Mouse (Mus musculus): ENCODE measurements around the gene Socs2. TPM values are rescaled to one million over a fixed set of nuclear protein-coding genes. Genes with fewer than 3 reads are reported as not detected.

Gene Socs2
- total and polyA plus RNA-seq, 3 experiments: 10.7 to 52.0 (median 22.7) TPM

GRCm38 (mm10) chr10:95422681-95423080 is 5.7 kb upstream of the Socs2 start:
- DNase-seq: peak; percentile 66

GRCm38 (mm10) chr10:95420284-95420683 is 3.3 kb upstream of the Socs2 start:
- no peak for DNase-seq

DNA sequence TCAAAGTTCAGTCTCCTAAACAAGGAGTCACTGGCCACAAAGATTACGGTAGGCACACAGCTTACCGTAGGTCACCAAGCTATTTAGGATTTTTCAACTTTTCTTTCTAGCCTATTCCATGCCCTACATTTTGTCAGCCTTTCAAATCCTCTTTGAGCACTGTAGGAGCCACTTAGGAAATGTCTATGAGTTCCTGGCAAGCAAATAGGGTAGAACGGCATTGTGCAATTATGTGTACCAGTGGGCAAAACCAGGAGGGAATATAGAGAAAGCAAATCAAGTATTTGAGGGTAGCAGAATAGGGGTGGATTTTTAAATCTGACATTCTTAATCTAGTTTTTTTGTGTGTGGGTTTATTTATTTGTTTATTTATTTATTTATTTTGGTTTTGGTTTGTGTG is 2.7 kb upstream of the Socs2 start:
- DNase-seq: no peak

GRCm38 (mm10) chr10:95418631-95419030 is 1.7 kb upstream of the Socs2 start:
- DNase-seq: no peak

DNA sequence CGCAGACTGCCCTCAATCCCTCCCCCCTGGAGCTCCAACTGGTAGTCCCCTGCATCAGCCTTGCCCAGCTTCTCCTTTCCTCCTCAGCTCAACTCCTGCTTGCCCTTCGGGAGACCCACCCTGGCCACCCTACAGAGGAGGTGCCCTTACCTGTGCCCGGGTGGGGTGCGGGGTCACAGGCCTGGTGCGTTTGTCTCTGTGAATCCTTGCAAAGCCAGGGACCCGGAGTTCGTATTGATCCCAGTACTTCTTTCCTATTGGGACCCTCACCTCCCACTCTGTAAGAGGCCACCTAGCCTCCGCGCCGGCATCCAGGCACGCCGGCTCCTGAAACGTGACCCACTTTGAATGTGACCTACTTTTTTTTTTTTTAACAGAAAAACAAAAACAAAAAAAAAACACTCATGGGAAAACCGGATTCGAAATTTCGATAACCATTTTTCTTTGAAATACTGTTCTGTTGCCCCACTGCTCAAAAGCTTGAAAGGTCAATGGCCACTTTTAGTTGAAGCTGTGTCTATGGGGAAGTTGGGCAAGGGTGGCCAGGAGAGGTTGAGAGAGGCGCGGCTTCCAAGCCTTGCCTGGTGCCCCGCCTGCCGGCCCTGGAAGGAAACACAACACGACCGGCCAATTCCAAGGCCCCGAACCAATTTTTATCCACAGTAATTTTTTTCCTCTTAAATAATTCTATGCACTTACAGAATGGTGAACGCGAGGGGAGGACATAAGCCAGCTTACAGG is 686 bp upstream of the Socs2 start:
- DNase-seq: peak; percentile 87

DNA sequence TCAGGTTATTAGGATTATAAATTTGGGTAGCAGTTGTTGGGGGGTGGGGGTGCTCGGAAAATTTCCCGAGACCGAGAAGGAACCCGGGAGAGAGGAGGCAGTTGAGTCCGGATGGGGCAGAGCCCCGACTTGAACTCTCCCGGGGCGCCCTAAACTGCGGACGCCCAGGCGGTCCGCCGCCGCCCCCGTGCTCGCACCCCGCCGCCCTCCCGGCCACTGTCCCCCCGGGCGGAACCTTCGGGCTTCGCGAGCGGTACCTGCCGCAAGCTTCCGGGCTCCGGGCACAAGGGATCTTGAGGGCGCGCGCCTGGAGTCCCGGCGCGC is 657 bp downstream of the Socs2 start:
- DNase-seq: no peak

DNA sequence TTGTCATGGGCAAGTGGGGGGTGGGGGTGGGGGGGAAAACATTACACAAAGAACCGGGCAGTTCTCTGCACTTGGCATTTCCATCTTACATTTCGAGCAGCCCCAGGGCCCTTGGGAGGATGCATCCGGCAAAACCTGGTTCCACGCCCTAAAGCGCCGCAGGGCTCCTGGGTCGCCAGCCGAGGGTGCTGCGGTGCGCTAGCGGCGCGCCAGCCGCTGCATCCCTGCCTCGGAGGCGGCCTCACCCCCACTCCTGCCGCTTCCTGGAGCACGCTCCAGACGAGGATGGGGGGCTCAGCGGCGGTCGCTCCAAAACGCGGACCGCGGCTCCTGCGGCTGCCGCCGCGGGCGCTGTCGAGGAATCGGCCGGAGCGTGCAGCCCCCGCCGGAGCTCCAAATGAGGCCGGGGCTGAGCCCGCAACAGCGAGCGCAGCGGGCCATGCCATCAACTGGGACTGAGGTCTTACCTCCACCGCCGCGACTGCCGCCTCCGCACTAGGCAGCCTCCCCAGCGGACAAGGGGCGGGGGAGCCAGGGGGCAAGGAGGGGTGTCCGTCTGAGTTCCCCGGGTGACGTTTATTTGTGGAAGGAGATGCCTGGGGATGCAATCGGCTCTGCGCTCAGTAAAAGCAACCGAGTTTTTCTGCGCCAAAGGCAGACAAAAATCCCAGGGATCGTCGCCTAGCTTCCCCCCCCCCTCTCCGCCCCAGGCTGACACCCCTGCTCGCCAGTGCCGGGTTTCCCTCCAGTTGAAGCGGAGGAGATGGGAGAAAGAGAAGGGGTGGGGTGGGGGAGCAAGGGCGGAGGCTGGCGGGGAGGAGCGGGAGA is 1.2 kb downstream of the Socs2 start:
- peak; percentile 79 for DNase-seq

GRCm38 (mm10) chr10:95415159-95415532 is 1.8 kb downstream of the Socs2 start:
- peak; percentile 64 for DNase-seq

GRCm38 (mm10) chr10:95414316-95415158 is 2.4 kb downstream of the Socs2 start:
- DNase-seq: peak; percentile 72

GRCm38 (mm10) chr10:95411139-95411538 is 5.8 kb downstream of the Socs2 start:
- DNase-seq: no peak

DNA sequence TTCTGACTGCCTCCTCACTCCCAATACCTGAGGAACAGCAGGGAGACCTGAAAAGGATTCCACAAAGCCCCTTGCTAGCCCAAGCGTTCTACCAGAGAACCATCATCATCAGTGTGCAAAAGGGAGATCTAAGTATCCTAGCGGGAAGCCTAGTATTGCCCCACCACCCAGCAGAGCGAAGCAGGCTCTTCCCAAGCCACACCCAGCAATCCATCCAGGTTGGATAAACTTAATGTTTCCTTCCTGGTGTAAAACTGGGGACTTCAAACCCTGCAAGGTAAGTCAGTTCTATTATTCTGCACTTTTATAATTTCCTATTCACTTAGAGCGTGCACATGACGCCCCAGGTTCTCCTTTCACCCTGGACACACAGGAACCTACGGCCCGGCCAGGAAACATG is 6.3 kb downstream of the Socs2 start:
- DNase-seq: no peak

DNA sequence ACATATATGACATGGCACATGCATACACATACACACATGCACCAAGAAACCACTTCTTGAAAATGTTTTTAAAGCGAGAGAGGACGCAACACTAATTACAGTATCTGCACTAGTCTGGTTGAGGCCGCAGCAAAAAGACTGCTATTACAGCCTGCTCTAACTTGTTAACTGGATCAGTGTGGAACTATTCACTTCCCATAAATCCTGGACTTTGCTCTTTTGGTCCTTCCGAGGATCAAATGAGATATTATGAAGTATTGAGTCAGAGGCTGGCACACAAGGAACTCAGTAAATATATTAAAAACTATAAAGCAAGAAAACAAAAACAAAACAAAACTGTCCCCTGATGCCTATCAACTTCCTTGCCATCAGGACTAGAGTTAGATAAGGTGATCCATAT is 6.8 kb downstream of the Socs2 start:
- DNase-seq: no peak

DNA sequence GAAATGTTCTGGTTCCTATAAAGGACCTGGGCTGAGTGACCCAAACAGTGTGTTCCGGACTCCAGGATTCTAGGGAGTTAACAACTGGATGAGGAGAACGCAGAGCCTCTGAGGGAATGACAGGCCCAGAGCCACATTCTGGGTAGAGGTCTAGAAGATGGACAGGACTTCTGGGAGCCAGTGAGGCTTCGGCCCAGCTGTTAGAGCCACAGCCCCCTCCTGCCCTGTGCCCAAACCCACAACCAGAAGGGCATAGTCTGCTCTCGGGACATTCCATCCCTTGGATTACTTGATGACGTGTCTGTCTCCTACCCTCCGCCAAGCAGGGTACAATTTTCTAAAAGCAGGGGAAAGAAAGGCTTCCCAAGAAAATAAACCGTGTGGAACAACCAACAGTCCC is 7.8 kb downstream of the Socs2 start:
- DNase-seq: no peak

DNA sequence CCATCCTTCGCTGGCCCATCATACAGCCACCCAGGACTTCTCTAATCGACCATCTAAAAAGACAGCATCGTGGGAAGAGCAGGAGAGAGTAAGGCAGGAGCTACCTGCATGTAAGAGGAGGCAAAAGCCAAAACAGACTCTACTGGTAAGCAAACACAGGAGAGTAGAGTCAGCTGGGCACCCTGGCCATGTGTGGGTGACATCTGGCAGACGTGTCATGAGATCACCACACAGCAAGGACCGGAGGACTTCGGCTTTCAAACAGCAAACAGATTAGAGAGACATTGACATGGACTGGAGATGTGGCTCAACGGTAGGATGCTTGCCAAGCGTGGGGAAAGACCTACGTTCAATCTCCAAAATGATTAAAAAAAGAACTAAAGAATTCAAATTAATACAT is 8.5 kb downstream of the Socs2 start:
- no peak for DNase-seq

DNA sequence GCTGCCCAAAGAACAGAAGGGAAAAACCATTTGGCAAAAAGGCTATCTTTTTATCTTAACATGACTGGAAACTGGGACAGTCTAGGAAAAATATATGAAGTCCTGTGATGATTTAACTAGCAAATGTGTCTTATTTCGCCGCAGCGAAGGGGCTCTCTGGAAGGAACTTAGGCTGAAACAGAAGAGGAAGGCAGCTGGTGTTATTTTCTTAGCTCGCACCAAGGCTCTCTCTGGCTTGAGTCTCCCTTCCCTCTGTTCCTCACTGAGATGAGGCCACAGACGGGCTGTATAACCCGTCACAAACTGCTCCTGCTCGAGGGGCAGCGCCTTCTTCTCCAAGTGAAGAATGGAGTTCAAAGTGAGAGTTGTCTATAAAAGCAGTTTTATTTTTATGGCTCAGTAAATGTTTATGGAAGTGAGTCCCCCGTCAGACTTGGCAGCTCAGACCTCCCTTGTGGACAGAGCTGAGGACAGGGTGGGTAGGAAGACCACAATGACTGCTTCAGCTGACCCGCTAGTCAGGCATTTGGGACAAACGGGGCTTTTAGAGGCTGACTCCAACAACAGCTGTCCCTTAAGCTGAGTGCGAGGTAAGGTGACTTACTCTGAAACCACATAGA is 9.3 kb downstream of the Socs2 start:
- no peak for DNase-seq

DNA sequence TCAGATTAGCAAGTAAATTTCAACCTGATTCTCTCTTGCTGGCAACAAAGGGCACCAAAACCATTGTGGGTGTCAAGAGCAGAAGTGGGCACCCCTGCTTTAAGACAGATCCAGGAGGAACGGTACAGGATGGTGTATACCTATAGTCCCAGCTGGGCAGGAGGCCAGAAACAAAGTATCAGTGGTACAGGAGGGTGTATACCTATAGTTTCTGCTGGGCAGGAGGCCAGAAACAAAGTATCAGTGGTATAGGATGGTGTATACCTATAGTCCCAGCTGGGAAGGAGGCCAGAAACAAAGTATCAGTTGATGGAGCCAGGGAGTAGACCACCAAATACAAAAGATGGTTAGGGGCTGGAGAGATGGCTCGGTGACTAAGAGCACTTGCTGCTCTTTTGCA is 12.2 kb downstream of the Socs2 start:
- DNase-seq: no peak

DNA sequence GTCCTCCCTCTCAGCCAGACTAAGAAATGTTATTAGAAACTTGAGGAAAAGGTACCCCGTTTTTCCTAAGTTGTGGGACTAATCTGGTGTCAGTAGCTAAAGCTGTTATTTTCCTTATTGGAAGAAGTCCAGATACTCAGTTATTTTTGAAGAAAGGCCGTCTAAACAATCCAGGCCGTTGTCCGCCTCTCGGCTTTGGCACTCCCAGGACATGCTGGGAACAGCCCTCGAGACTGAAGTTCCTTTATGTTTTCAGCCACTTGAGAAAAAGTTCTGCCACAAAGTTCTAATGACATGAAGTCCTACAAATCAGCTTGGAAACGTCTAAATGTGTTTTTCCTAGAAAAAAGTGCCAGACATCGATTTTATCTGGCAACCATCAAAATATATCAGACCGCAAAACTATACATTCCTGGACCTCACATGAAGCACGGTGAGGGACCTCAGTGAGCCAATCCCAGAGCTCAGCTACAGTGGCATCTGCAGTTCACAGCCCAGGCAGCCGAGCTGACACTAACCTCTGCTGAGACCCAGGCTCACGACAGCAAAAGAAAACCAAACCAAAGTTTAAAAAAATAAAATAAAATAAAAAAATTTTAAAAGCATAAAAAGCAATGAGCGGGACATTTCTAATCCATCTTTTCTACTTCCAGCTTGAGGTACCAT is 17.2 kb downstream of the Socs2 start:
- no peak for DNase-seq

DNA sequence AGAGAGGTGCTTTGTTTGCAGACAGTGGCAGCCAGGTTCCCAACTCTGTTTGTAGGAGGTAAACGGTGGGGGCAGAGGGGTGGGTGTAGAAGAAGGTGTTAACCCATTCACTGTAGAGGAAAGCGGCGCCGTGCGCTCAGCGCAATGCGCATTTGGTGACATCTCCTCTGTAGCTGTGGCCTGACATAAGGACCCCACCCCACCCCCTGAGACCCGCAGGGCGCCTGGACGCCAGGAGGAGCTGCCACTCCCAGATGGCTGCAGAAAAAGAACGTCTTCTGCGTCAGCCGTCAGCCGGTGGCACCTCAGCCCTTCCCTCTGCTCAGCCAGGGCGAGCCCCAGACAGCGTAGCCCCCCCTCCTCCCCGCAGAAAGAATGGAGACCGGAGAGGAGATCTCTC is 18.5 kb downstream of the Socs2 start:
- DNase-seq: no peak

- no peak for DNase-seq
These were observed 19.7 kb downstream of the Socs2 start for GRCm38 (mm10) chr10:95397191-95397835.

DNA sequence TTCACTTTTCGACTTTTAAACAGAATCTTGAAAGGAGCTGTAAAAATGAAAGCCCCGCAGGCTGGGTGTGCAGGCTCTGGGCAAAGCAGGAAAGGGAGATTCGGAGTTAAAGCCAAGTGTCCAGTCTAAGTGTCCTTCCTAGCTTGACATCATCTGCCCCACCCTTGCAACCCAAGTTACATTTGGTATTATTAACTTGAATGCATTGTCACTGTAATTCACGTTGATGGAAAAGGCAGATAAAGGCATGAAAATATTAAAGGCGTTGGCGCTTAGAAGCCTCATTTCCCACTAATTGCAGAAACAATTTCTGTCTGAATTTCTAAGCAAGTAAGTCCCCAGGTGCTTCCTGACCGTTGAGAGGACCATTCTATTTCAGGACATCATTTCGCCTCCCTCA is 20.6 kb downstream of the Socs2 start:
- no peak for DNase-seq

Measured in adrenal gland, adult 2 months (tissue).